Mouse (Mus musculus) E14TG2a.4 (cell line): ENCODE results near the gene E030030I06Rik.
A peak's percentile ranks its signal among the peaks of the same experiment; 100 is the strongest.
"Not testable (repeated sequence)": the region's sequence is repeated elsewhere in the genome, so short reads cannot be mapped to it uniquely, and the experiment has no call there.

Source experiments
- H3K27me3 ChIP-seq: 2 replicates; pipeline ENCODE4 v1.6.1; 2014; ENCODE audit warnings: low read length, control low read depth; ENCODE audit not compliant: insufficient read depth
- H3K36me3 ChIP-seq: 2 replicates; pipeline ENCODE4 v1.6.1; 2014; ENCODE audit warnings: low read length, control low read depth; ENCODE audit not compliant: insufficient read depth
- H3K4me1 ChIP-seq: replicated peaks from 2 replicates; pipeline ENCODE4 v1.6.1; 2014; ENCODE audit warnings: low read depth, low read length, control low read depth
- H3K4me3 ChIP-seq: replicated peaks from 2 replicates; pipeline ENCODE4 v1.5.1; 2014; ENCODE audit warnings: mild to moderate bottlenecking, low read length
- H3K9me3 ChIP-seq: 2 replicates; pipeline ENCODE4 v1.6.1; 2014; ENCODE audit warnings: low read length, control low read depth
- CTCF ChIP-seq: conservative IDR thresholded peaks from 2 replicates; pipeline ENCODE4 v1.5.1; 2014; ENCODE audit warnings: low read length
- NANOG ChIP-seq: IDR thresholded peaks from 2 replicates; pipeline ENCODE4 v1.6.1; 2014; ENCODE audit warnings: borderline replicate concordance, low read length, mixed read lengths
- POU5F1 ChIP-seq: IDR thresholded peaks from 2 replicates; pipeline ENCODE4 v1.6.1; 2014; ENCODE audit warnings: low read length, borderline replicate concordance

The E030030I06Rik gene

GRCm38 (mm10) chr10:22150593-22150992 lies 1.5 kb upstream of the E030030I06Rik start:
- Histone ChIP-seq H3K27me3 (peaks cover 13% of the 10 kb centered on the region), H3K4me1 (peaks cover 21% of the 10 kb centered on the region), H3K36me3 (no peaks in the 10 kb centered on the region), H3K4me3 (peak overlapping the region; percentile 82), H3K9me3 (peaks cover 10% of the 10 kb centered on the region)
- TF ChIP-seq NANOG = no peak
- TF ChIP-seq CTCF = no peak
- TF ChIP-seq POU5F1 = no peak

DNA sequence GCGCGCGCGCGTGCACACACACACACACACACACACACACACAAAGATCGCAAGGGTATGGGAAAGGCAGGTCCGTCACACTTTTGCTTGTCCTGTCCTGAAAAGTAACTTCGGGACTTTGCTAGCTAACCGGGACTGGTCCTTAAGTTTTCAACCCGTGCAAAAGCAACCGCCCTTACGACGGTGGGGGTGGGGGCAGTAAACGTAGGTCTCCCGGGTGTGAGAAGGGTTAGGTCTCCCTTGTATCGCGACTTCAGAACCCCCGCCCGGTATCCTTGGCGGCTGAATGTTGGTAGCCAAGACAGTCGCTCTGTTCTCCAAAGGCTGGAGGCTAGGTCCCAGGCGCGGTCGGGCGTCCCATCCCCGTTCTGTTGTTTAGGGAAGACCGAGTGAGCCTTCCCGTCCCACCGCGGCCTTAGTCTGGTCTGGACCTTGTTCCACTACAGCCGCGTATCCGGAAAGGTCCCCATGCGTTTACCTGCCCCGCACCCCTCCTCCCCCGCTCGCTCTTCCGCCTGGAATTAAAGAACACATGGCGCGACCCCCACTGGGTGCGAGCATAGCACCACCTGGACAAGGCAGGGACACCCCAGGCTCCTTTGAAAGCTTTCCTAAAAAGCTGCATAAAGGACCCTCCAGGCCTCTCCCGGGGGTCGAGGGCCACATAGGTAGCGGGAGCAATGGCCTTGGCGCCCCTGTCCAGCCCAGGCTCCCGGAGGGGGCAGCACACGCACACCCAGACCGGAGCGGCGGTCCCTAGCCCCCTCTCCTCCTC lies 808 bp upstream of the E030030I06Rik start:
- H3K27me3 ChIP-seq = peaks cover 13% of the 10 kb centered on the region
- peak overlapping the region; percentile 82 for H3K4me3 ChIP-seq
- H3K9me3 ChIP-seq = peaks cover 10% of the 10 kb centered on the region
- H3K4me1 ChIP-seq = peaks cover 14% of the 10 kb centered on the region
- no peaks in the 10 kb centered on the region for H3K36me3 ChIP-seq
- no peak for TF ChIP-seq POU5F1
- TF ChIP-seq CTCF = no peak
- TF ChIP-seq NANOG = no peak

- peak overlapping the region; percentile 82 for H3K4me3 ChIP-seq
- H3K9me3 ChIP-seq = peaks cover 10% of the 10 kb centered on the region
- peaks cover 9% of the 10 kb centered on the region for H3K4me1 ChIP-seq
- no peaks in the 10 kb centered on the region for H3K36me3 ChIP-seq
- no peak for TF ChIP-seq NANOG
- TF ChIP-seq CTCF = no peak
- TF ChIP-seq POU5F1 = no peak
- H3K27me3 ChIP-seq = peaks cover 8% of the 10 kb centered on the region
Measured at GRCm38 (mm10) chr10:22148441-22149072, 513 bp downstream of the E030030I06Rik start.

DNA sequence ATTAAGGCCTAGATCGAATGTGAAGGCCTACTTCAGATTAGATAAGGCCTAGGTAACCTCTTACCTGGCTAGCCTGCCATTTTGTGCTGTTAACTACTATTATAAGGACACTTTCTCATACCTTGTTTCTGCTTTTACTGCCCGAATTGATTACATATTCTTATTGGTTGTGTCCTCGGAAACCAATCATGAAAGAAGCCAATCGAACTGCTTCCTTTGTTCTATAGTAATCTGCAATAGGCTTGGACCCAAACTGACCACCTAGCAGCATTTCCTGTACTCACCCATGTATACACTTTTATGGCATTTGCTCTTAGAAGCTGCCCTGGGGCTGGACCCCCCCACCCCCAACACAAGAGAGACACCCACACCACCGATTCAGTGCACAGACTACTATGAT lies 6.1 kb downstream of the E030030I06Rik start:
- no peaks in the 10 kb centered on the region for H3K36me3 ChIP-seq
- no peaks in the 10 kb centered on the region for H3K9me3 ChIP-seq
- H3K27me3 ChIP-seq = no peaks in the 10 kb centered on the region
- H3K4me3 ChIP-seq = no peak overlapping the region
- H3K4me1 ChIP-seq = no peaks in the 10 kb centered on the region
- no peak for TF ChIP-seq NANOG
- no peak for TF ChIP-seq POU5F1
- TF ChIP-seq CTCF = no peak

DNA sequence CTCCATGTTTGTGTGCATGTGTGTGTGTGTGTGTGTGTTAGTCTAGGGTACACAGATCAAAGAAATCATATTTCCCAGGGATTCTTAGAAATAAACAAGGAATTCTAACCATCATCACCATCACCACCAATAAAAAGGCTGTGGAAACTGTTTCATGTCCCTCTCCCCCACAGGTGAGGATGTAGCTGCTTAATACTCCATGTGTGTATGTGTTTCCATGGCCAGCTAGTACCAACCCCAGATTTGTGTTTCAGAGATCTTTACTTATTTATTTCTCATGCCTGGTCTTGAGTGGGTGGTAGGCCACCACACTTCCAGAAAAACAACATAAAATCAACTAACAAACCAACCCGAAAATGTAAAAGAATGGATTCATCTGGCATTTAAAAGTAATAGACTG lies 6.9 kb downstream of the E030030I06Rik start:
- not testable (repeated sequence) for H3K9me3 ChIP-seq, H3K4me1 ChIP-seq, H3K27me3 ChIP-seq, H3K36me3 ChIP-seq, H3K4me3 ChIP-seq

DNA sequence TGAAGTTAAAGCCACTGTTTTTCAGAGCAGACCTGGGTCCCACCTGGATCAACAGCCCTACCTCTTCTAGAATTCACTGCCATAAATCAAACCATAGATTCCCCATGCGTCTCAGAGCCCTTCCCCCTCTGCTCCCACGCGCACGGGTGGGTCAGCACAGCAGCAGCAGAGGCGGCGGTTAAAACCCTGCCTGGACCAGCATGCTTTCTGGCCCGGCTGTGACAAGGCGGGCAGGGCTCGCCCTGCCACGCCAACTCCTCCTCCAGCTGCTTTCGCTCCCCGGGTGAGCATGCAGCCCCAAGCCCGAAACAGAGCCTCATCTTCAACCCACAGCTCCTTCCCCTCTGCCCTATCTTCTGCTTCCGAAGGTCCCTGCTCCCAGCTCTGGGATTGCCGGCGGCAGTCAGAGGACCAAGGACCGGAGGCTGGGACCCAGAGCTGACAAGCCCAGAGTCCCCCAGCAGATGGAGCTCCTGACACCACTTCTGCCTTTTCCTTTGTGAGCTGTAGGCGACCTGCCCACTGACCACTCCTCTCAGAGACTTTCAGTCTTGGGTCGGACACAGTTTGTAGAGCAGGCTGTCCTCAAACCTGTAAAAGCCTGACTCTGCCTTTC lies 8.3 kb downstream of the E030030I06Rik start:
- no peaks in the 10 kb centered on the region for H3K9me3 ChIP-seq
- no peaks in the 10 kb centered on the region for H3K27me3 ChIP-seq
- H3K36me3 ChIP-seq = no peaks in the 10 kb centered on the region
- no peaks in the 10 kb centered on the region for H3K4me1 ChIP-seq
- H3K4me3 ChIP-seq = no peak overlapping the region
- no peak for TF ChIP-seq NANOG
- no peak for TF ChIP-seq POU5F1
- TF ChIP-seq CTCF = no peak

GRCm38 (mm10) chr10:22074531-22074930 lies 74.5 kb downstream of the E030030I06Rik start:
- no peak overlapping the region for H3K4me3 ChIP-seq
- TF ChIP-seq CTCF = no peak
- no peak for TF ChIP-seq POU5F1
- H3K27me3 ChIP-seq = no peaks in the 10 kb centered on the region
- peaks cover 57% of the 10 kb centered on the region for H3K9me3 ChIP-seq
- no peaks in the 10 kb centered on the region for H3K4me1 ChIP-seq
- peaks cover 3% of the 10 kb centered on the region; the same call in 1 of the 2 replicates for H3K36me3 ChIP-seq

- TF ChIP-seq POU5F1 (no peak), NANOG (no peak), CTCF (no peak)
- Histone ChIP-seq H3K36me3 (peaks cover 3% of the 10 kb centered on the region; the same call in 1 of the 2 replicates), H3K4me3 (no peak overlapping the region), H3K4me1 (no peaks in the 10 kb centered on the region), H3K27me3 (no peaks in the 10 kb centered on the region), H3K9me3 (peaks cover 49% of the 10 kb centered on the region)
Measured at GRCm38 (mm10) chr10:22072739-22073138, 76.3 kb downstream of the E030030I06Rik start.

DNA sequence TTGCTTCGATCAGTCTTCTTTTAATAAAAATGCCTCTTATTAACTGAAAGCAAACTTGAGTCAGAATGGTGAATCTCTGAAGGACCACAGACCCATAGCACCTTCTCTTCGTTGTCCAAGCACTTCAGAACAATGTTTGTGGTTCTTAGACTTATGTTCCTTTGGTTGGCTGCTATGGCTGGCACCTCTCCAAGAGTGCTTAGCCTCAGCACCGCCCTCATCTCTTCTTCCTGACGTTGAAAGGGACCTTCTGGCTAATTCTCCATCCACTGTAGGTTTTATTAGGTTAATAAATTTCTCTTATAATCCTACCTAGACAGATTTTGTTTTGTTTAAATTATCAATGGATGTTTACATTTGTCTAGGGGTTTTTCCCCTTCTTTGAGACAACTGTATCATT lies 78.5 kb downstream of the E030030I06Rik start:
- peaks cover 33% of the 10 kb centered on the region for H3K9me3 ChIP-seq
- no peaks in the 10 kb centered on the region for H3K27me3 ChIP-seq
- H3K36me3 ChIP-seq = peaks cover 3% of the 10 kb centered on the region; the same call in 1 of the 2 replicates
- no peak overlapping the region for H3K4me3 ChIP-seq
- TF ChIP-seq CTCF (no peak), POU5F1 (no peak), NANOG (no peak)
- H3K4me1 ChIP-seq = no peaks in the 10 kb centered on the region
